Mouse (Mus musculus) cerebellum, adult 18-20 months (tissue): ENCODE data around the gene Vipr1.
A peak's percentile ranks its signal among the peaks of the same experiment; 100 is the strongest.
"Not testable (repeated sequence)": the region's sequence is repeated elsewhere in the genome, so short reads cannot be mapped to it uniquely, and the experiment has no call there.

Experiments used
- DNase-seq, 2 experiments: peaks; one replicate each; pipeline ENCODE4 v3.0.0; 2021

Vipr1 gene

DNA sequence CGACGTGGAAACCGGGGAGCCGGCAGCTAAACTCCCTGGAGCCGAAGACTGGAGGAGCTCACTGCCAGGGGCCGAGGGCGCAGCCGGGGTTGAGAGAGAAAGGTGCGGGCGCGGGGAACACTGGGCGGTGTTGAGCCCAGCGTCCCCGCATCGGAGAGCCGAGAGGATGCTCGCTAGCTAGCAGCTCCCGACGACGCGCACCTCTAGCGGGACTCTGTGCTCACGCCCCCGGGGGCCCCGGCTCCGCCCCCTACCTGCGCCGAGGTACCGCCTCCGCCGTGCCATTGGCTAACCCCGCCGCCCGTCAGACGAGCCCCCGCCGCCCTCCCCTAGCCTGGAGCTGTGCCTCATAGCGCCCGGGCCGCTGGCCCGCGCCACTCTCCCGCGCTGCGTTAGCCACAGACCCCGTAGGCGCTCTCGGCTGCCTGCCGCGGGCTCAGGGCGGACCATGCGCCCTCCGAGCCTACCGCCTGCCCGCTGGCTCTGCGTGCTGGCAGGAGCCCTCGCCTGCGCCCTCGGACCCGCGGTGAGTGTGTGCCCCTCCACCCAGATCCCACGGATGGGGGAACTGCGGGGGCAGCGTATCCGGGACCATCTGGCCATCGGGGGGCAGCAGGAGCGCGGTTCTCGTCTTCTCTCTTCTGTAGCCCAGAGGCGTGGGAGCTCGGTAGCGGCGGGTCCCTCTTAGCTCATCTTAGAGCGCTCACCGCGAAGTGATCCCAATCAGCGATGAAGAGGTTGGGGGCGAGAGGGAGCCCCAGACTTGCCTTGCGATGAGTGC, at the start of gene Vipr1:
Vipr1 (plus strand) TSS at position 316 of the 781 bp plus-strand sequence.
- DNase-seq: peak; percentile 89 to 91

DNA sequence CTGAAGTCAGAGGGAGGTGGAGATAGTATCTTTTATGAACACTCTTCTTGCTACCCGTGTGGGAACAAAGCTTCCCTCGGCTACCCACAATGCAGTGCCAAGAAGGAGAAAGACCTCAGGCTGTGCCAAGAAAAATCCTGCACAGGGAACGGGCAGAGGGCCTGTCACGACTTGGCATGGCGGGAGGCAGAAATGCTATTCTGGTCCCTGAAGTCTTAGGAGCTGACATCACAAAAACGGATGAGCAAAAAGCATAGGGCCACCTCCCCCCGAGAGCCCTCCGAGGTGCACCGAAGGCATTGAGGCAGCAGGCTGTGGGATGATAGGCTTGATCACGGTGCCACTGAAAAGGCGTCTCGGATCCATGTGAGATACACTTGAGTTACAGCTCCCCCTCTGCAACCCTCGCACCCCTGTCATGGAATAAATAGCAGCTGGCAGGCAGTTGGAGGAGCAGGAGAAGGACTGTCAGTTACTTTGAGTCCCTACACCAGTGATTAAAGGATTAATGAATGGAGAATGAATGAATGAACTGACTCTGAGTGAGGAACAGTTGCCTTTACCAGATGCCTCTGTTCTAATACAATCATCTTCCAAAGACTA, 49.5 kb upstream of the Vipr1 start:
- DNase-seq: peak; percentile 21 to 22

DNA sequence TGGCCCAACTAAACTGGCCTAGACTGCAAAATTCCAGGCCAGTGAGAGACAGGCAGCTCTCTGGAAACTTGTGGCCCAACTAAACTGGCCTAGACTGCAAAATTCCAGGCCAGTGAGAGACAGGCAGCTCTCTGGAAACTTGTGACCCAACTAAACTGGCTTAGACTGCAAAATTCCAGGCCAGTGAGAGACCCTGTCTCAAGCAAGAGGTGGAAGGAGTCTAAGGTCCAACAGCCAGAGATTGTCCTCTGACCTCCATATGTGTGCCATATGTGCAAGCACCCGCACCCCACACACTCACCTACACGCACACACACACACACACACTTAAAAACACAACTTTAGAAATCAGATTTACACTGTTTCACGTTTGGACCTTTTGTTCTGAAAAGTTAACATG, 48.7 kb upstream of the Vipr1 start:
- DNase-seq: not testable (repeated sequence)

DNA sequence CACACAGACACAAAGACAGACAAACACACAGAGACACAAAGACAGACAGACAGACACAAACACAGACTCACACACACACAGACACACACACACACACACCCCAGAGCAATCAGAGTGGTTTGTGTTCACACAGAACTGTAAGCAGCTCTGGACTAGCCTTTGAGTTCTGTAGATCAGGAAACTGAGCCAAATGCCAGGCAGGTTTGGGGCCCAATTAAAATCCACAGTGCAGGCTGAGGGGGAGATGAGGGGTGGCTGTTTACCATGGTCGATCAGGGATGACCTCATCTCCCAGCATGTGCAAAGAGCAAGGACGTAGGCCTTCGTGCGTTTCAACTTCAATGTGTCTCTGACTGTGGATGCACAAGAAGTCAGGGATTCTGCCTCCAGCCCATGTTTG, 47.7 kb upstream of the Vipr1 start:
- no peak for DNase-seq

DNA sequence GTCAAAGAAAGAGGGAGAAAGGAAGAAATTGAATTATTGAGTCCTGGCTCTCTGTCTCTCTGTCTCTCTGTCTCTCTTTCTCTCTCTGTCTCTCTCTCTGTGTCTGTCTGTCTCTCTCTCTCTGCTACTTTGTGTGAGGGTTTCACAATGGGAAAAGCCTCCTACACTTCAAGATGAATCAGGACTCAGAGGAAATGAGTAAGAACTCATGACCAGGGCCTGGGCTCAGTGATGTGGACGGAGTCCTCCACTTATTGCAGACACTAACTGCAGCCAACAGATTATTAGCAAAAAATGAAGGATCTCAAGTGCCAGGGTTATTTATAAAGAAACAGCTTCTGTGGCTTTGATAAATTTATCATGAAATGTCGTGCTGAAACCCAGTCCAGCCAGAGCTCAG, 44.4 kb upstream of the Vipr1 start:
- DNase-seq: no peak

DNA sequence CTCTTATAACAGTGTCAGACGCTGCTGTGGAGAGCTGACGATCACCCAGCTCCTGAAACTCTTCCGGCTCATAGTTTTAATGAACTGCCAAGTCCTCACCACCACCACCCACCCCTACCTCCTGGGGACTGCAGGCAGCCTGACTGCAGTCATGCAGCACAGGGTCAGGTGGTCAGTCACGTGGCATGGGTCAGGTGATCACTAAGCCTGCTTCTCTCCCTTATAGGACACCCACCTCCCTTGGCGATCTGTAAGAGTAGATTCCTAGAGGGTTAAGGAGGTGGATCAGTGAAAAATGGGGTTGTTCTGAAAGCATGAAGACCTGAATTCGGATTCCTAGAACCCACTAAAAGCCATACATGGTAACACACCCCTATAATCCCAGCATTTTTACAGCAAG, 43.0 kb upstream of the Vipr1 start:
- DNase-seq: peak in 1 of 2 experiments; percentile 40

DNA sequence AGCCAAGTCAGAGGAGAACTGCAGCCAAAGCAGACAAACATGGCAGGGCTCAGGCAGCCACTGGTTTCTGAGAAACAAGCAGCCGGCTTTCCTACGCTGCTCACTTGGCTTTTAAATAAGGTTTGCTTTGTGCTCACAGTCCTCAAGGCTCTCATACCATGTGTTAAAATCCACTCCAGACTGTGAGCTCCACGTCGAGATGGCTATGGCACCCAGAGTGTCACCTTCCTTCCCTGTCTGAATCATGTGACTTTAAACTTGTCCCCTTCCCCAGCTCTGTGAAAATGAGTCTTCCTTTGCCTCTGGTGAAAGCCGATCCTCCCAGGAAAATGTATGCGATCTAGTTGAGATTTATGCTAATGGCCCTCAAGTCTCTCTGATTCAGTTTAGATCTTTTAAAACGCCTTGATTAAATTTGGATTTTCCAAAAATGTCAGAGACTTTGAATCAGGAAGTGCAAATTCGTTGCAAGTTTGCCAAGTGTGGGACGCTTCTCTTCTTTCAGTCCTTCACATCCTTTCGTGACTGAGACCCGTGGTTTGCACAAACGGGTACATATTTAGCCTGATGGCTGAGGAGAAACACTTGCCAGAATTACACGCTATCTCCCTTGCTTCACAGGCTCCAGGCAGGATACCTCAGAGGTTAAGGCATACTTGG, 42.2 kb upstream of the Vipr1 start:
- DNase-seq: no peak

DNA sequence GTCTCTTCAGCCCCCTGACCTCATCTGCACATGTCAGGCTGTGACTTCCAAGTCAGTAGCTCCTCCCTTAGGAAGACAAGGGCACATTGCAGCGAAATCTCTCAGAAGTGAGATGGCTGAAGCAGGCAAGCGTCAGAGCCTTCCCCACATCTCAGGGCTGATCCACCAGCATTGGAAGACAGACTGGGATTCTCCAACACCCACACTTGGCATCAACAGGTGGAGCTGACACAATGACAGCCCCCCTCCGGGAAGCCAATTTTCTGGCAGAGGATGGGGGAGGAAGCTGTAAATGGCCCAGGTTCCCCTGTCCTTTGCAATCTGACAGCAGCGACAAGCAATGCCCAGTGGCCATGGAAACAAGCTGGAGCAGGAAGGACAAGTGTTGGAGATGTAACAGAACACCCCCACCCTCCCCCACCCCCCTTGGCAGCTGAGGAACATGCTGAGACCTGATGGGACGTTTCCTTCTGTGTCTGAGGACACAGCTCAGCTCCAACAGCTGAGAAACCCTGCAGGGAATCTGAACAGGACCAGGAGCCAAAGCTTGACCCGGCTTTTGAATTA, 41.6 kb upstream of the Vipr1 start:
- no peak for DNase-seq

DNA sequence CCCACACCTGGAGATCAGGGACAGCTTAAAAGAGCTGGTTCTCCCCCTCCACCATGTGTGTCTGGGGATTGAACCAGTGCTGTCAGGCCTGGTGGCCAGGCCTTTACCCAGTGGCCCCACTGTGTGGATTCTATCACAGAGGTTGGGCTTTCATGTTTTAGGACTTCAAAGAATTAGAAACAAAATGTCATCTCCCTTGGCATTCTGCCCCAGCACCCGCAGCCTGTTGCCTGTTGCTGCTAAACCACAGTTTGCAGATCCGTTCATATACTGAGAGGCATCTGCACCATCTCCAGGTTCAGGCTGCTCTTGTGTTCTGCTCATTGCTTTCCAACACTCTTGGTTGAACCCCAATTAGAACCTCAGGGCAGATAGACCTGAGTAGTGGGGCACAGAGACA, 40.1 kb upstream of the Vipr1 start:
- DNase-seq: no peak

DNA sequence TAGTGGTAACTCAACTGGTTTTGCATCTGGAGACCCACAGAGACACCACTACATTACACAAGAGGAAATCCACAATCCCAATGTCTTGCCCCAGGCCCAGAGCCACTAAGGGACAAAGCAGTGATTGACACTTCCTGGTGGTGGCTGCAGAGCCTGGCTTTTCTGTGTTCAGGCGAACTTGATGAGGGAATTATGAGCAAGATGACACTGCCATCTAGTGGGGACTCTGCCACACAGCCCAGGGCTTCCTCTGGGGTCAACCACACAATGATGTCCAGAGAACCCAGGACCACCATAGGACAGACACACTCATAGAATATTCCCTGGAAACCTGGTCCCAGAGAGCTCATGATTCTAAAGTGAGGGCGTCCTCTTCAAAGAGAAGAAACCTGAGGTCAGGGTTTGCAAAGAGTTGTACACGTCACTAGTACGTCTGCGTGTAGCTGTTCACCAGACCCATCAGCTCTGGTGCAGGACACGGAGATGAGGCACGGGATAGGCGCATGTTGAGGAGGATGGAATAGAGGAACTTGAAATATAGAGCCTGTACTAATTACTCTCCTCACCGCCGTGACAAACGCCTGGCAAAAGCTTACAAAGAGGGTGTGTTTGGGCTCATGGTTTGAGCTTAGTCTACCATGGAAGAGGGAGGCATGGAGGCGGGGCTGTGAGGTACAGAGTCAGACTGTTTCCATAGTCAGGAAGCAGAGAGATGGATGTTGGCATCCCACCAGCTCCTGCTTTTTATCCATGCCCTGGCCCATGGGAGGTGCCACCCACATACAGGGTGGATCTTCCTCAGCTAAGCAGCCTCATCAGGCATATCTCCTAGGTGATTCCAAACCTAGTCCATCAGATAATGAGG, 36.9 kb upstream of the Vipr1 start:
- peak; percentile 72 to 77 for DNase-seq

DNA sequence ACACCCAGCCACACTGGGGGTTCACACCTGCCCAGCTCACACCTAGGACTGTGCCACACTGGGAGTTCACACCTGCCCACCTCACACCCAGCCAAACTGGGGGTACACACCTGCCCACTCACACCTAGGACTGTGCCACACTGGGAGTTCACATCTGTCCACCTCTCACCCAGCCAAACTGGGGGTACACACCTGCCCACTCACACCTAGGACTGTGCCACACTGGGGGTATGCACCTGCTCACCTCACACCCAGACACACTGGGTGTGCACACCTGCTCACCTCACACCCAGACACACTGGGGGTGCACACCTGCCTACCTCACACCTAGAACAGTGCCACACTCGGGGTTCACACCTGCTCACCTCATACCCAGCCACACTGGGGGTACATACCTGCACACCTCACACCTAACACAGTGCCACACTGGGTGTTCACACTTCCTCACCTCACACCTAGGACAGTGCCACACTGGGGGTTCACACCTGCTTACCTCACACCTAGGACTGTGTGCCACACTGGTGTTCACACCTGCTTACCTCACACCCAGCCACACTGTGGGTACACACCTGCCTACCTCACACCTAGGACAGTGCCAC, 35.9 kb upstream of the Vipr1 start:
- no peak for DNase-seq

DNA sequence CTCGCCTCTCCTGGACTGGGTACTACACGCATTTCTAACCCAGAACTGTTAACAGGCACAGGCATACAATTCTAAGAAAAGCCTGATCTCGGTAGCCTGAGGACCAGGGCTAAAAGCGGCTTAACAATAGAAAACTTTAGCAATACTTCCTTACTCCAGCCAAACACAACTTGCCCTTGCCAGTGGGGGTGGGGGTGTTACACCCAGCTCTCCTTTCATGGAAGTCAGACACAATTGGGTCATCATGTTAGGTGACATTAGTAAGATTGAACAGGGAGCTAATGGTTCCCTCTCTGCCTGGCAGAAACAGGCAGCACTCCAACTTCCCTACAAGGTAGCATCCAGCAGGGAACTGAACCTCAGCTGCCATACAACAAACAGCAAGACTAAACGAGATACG, 33.1 kb upstream of the Vipr1 start:
- DNase-seq: no peak

DNA sequence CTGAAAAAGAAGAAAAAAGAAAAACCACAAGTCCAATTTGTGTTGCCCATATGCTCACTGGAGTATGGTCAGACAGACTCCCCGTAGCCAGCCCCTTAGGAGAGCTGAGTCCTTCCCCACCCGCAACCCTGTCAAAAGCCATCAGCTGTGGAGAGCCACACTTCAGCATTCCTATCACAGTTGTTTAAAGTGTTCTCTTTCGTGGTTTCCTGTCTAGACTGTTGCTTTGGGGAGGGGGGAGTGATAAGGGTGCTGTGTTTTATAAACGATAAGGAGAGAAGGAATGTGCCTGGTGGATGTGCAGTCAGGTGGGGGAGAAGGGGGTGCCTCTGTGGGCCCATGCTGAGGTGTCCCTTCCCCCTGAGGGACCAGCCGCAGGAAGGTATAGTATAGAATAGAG, 29.3 kb upstream of the Vipr1 start:
- DNase-seq: no peak

DNA sequence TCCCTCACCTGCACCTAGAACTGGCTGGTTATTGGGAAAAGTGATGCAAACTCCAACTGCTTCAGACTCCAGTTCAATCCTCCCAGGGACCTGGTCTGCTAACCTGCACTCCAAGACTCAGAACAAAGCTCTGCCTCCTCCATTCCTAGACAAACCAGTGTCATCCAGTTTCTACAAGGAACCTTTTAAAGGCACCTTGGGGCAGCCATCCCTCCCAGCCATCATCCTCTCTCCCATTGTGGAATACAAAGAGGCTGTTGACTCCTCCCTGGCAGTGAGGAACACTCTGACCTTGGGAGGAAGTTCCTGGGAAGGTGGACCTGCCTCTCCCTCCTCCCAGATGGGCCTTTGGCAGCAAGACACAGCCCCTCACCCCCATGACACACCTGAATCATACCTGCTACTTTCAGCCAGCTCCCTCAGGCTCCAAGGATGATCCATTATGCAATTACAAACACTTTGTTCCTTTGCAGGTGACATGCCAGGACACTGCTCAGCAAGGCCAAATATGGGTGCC, 28.2 kb upstream of the Vipr1 start:
- no peak for DNase-seq

DNA sequence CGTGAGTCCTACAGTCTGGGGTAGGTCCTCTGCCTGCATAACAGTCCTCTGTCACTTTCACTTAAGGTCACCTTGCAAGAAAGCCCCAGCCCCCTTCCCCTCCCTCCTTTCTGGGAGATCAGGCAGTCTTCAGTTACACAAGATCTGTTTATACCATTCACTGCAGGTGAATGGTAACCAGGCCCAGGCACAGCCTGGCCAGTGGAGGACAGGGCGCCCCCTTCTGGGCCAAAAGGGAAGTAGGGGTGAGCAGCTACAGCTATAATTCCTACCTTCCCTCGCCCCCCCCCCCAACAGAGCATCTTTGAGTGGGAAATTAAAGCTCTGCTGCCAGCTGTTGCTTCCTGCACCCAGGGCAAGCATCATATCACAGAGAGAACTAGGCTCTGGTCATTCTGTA, 26.0 kb upstream of the Vipr1 start:
- DNase-seq: peak; percentile 32

DNA sequence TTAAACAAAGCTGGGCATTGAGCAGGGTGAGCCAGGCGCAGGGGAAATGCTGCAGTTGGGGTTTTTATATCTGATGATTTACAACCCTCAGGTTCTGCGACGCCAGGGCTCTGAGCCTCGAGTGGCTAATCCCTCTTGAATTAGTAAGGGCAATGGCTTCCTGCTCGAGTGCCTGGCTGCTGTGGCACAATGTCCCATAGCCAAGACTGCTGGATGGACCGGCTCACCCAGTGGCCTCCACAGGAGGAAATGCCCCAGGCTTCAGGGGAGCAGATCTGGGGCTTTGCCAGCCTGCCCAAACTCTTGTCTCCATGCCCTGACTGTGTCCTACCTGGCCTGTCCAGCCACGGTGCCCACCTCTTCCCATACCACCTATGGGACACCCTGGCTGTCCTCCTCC, 23.1 kb upstream of the Vipr1 start:
- DNase-seq: no peak

DNA sequence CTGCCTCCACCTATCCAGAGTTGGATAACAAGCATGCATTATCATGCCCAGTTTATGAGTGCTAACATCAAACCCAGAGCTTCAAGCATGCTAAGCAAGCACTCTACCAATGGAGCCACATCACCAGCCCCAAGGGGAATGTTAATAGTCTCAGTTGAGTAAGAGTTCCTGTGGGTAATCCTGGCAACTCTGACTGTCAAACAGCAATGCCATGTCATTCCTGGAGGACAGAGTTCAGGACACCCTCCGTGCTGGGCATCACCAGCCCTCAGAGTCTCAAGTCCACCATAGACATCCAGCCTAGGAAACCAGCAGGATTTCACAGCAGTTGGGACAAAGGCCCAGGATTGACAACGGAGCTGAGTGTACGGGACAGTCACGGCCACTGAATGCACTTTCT, 19.3 kb upstream of the Vipr1 start:
- no peak for DNase-seq

DNA sequence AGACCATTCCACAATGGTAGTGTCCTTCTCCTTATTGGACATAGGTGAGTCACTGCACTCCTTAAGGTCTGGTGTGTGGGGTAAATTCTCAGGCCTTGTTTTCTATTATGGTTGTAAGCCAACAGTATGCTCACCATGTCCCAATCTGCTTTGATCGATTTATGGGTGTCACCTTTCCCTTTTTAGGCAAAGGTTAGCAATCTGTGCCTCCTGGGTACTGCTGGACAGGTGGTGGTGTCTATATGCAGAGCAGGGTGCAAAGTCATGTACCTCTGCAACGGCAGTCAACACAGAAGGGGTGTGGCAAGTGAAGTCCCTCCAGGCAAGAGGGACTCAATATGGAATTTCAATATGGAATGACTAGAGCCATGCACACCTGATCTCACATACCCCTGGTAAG, 17.6 kb upstream of the Vipr1 start:
- DNase-seq: no peak

DNA sequence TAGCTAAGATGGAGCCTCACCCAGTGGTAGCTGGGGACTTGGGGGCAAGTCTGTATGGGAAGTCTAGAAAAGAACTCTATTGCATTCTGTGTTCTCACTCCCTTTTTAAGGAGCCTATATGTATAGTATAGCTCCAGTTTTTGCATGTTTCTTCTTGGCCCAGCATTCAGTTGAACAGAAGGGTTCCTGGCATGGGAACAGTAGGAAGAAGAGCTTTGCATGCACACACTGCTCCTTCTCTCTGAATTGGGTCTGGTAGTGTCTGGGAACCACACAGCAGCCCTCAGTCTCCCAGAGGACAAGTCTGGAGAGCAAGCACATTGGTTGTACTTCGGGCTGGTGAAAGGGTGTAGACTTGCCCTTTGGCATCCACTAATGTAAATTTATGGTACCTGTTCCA, 11.9 kb upstream of the Vipr1 start:
- DNase-seq: no peak

DNA sequence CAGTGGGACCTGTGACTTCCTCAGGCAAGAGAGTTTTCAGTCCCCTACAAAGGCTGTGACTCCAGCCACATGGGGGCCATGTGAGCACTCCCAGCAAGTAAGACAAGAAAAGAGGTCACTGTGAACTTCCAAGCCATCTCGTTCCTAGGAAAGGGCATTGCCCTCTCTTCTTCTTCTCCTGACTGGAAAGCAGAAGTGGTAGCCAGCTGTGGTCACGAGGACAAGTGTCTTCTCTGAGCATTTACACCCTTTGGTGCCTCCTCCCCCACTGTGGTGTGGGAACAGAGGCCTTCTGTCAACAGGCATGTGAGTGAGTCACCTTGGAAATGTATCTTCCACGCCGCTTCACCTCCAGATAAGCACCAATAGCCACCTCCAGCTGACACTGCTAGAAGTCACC, 10.6 kb upstream of the Vipr1 start:
- no peak for DNase-seq

DNA sequence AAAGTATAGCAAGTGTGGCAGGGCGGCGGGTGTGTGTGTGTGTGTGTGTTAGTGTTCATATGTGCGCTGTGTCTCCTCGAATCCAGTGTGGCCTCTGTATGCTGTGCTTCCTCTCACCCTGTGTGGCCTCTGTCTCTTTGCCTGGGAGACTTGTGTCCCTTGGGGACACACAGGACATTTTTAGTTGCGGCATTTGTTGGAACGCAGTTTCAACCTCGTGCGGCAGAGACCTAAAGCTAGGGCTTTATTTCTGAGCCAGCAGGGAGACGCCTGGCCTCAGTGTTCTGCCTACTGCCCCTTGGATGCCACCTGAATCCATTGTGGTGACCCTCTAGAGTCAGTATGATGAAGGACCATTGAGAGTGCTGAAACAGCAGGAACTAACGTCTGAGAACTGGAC, 9.6 kb upstream of the Vipr1 start:
- no peak for DNase-seq

DNA sequence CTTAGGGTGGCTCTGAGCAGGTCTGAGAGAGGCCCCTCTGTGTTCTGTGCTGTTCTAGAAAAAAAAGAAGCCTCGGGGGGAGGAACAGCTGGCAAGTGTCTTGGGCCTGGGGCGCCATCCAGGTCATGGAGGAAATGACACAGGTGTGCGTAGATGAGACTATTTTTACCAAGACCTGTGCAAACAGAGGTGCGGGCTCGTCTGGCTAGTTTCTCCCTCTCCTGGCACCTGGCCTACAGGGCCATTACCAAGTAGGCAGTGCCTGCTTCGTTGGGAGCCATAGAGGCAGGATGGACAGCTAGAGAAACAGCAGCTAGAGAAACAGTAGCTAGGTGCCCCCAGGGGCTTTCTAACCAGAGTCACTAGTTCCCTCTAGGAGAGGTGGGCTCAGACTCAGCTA, 9.2 kb upstream of the Vipr1 start:
- DNase-seq: no peak
